Mouse (Mus musculus) gonadal fat pad, adult 2 months (tissue): Measurements from ENCODE around the gene Fam189b. TPM values are rescaled to one million over a fixed set of nuclear protein-coding genes. Genes with fewer than 3 reads are reported as not detected.

Experiments
- DNase-seq: peaks from one replicate; pipeline ENCODE4 v3.0.0-alpha.2; 2012; ENCODE audit warnings: low read depth
- polyA plus RNA-seq: library from polyadenylated mRNA; depleted of rRNA; stranded (reverse); fragments of >200 nt; gene quantifications from 2 replicates; pipeline ENCODE4 v1.2.3, GENCODE M21; 2012

Fam189b gene
- polyA plus RNA-seq, 1 experiment: 12.9 TPM

DNA sequence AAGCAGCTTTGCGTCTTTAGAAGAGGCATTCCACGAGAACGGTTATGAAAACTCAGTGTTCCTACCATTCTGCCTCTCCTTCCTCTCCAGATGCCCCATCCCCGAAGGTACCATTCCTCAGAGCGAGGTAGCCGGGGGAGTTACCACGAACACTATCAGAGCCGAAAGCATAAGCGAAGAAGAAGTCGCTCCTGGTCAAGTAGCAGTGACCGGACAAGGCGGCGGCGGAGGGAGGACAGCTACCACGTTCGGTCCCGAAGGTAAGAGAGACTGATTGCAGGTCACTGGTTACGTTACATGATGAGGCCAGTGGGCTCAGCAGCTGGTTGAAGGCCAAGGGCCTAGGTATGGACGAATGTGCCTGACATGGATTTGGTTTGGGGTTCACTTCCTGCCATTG is 16.0 kb upstream of the Fam189b start:
- DNase-seq: no peak

- no peak for DNase-seq
These were observed 8.1 kb upstream of the Fam189b start for GRCm38 (mm10) chr3:89174844-89175243.

DNA sequence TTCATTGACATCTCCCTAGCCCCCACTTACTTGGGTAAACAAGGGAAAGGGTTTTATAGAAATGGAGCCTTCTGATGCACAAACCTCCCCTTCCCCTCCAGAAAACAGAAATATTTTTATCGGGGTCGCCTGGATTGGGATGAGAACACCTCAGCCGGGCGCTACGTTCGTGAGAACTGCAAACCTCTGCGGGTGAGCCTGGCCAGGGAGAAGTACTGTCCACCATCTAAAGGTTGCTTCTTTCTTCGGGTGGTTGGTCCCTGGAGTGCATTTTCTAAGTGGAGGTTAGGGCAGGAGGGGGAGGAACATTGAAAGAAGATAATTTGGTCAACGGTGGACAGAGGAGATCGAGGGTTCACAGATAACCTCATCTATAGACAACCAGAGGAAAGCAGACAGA is 7.4 kb upstream of the Fam189b start:
- no peak for DNase-seq

DNA sequence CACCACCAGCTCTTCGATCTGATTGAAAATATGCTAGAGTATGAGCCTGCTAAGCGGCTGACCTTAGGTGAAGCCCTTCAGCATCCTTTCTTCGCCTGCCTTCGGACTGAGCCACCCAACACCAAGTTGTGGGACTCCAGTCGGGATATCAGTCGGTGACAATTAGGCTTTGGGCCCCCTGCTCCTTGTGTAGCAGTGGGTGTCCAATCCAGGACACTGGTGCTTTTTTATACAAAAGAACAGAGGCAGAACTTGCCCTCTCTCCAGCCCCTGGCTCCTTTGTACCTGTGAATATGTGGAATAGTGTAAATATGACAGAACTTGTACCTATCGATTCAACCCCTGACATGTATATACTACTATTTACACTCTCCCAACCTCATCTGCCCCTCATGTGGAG is 6.5 kb upstream of the Fam189b start:
- DNase-seq: no peak

DNA sequence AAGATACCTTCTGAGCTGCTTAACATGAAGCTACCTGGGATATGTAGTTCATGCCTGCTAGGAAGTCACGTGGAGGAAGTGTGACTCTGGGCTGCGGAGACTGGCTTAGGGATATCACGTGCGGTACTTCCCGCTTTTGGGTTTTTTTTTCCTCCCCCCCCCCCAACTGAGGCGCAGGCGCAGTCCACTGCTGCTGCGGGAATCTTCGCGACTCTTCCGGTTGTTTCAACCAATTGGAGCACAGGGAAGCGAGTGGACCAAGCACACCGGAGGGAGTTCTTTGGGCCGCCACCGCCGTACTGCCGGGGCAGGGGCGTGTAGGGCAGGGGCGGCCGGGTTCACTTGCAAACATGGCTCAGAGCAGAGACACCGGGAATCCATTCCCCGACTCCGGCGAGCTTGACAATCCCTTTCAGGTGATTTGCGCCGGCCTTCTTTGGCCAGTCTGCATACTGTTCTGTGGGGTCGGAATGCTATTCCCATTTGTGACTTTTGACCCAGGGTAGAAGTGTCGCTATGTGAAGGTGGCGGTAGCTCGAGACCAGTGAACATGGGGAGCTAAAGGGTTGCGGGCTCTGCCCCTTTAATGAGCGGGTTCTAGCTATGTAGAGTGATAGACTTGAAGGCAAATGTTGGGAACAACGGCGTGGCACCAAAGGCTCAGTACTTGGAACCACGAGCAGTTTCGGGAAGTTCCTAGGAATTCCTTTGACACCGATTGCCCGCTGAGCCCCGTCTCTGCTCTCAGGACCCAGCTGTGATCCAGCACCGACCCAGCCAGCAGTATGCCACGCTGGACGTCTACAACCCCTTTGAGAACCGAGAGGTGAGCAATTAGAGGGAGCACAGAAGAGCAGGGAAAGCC is 5.5 kb upstream of the Fam189b start, which contains the start of gene Scamp3:
Gene Scamp3 (plus strand): TSS at position 232 of the 865 bp plus-strand sequence.
- peak; percentile 90 for DNase-seq

DNA sequence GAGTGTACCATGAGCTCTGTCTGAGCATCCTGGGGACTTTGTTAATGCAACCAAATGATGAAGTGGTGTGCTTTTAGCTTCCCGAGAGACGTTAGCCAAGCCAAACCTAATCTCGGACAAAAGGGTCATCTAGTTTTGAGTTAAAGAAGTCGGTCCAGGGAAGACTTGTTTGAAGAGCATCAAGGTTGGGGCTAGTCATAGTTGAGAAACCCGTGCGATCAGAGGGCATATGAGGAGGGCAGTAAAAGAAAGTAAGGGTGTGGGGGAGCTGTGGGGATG is 4.9 kb upstream of the Fam189b start:
- no peak for DNase-seq

DNA sequence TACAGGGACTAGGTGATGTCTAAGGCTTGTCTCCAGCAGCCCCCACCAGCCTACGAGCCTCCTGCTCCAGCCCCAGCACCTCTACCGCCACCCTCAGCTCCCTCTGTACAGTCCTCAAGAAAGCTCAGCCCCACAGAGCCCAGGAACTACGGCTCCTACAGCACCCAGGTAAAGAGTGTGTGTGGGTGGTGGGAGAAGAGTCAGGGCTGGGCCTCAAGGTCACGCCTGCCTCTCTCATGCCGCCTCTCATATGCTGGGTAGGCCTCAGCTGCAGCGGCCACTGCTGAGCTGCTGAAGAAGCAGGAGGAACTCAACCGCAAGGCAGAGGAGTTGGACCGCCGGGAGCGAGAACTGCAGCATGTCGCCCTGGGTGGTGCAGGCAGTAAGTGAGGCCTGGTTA is 3.9 kb upstream of the Fam189b start:
- DNase-seq: no peak

DNA sequence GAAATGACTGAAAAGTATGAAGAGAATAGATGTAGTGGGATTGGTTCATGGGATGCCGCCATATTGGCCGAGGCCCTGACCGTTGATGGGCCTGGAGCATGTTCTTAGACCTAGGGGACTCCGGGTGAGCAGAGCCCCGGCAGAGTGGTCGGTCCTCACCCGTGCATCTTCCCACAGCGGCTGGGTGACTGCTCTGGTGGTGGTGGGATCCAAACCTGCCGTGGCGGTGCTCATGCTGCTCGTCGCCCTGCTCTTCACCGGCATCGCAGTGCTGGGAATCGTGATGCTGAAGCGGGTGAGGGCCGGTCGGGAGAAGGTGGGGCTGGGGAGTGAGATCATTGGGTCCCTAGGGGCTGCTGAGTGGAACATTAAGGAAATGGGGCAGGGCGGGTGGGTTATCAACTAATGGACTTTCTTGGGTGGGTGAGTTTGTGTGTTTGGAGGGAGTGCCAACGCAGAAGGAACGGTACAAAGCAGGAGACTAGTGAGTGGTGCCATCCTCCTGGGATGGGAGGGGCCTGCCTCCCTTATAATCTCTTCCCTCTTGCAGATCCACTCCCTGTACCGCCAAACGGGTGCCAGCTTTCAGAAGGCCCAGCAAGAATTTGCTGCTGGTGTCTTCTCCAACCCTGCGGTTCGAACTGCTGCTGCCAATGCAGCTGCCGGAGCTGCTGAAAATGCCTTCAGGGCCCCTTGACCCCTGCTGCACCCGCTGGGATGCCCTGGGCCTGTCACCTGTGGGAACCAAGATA is 1.0 kb upstream of the Fam189b start:
- DNase-seq: no peak

DNA sequence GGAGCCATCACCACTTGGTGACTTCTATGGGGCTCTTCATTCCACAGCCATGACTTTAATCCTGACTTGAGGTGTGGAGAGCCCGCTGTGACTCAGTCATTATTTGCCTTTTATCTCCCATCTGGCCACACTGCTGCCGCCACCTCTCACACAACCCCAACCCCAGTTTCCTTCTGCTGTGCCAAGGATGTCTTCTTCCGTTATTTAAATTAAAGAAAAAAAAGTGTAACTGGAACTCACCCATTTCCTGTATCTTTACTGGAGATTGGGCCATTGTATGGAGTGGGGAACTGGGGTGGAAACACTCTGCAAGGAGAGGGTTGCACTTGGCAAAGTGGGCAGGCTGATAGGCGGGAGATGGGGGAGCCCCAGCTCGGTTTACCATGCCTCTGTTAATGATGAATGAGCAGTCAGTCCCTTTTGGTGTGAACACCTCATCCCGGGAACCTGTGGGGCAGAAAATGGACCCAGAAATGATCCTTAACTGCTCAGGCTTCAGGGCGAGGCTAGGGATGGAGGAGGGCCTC is 349 bp upstream of the Fam189b start:
- no peak for DNase-seq

DNA sequence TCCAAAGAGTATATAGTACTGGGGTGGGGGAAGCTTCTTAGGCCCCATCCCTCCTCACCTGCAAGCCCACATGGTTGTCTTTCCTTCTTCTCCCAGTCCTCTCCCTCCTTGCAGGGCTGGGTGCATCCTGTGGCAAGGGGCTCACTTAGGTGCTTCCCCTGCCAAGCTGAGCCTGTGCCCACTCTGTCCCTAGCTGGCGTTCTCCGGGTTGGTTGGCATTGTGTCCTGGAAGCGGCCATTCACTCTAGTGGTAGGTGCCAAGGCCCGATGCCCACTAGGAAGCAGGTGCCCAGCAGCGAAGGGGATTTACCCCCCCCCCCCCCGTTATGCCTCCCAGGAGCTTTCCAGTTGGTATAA is 994 bp downstream of the Fam189b start:
- DNase-seq: no peak

GRCm38 (mm10) chr3:89187197-89187596 is 4.3 kb downstream of the Fam189b start:
- DNase-seq: no peak

DNA sequence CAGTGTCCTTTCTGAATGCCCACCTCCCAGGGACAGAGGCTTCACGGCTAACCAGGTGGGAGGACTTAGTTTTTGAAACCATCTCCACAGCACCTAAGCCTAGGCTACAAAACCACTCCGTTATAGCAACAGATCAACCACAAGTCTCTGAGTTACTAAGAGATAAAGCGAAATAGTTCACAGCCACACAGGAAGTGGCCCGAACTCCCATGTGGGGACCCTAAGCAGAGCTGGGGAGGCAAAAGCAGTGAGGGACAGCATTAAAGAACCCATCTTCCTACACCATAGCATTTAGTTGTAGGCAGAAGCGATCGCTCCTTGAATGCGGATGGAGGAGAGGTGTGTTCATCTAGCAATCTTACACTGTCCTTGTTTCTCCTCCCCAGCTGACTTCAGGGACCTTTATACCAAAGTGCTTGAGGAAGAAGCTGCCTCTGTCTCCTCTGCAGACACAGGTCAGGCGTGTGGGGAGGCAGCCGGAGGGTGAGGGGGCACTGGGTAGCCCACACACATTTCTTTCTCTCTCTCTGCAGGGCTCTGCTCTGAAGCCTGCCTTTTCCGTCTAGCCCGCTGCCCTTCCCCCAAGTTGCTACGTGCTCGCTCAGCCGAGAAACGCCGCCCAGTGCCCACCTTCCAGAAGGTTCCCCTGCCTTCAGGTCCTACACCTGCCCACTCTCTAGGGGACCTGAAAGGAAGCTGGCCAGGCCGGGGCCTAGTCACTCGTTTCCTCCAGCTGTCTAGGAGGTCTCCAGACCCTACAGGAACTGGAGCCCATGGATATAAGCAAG is 4.9 kb downstream of the Fam189b start:
- DNase-seq: no peak

DNA sequence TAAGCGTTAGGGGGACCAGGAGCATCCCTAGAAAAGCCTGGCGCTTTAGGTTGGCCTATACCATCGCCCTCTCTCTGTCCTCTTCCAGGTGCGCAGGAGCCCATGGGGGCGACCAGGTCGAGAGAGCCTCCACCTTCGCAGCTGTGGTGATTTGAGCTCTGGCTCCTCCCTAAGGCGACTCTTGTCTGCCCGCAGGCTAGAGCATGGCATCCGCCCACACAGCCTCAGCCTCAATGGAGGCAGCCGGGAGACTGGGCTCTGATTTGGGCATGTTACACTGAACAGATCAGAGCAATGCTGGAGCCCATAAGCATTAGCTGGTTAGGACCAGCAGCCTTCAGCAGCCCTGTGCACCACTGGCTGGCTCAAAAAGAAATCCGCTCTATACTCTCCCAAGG is 5.5 kb downstream of the Fam189b start:
- DNase-seq: no peak

DNA sequence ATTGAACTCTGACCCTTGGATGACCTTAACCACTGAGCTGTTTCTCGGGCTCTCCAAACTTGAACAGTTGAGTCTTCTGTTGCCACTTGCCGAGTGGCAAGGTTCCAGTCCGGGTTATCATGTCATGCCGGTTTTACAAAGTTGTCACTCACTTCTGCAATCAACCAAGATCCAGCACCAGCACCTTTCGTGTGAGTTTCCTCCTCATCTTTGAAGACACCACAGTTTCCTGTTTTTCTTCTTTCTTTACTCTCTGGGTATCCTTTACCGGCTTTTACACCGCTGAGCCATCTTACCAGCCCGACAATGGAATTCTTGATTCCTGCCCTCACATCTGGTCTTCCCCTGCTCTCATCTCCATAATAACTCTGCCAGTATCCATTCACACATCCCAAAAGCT is 7.5 kb downstream of the Fam189b start:
- DNase-seq: no peak

GRCm38 (mm10) chr3:89193351-89193750 is 10.4 kb downstream of the Fam189b start:
- DNase-seq: no peak

- DNase-seq: no peak
These were observed 10.9 kb downstream of the Fam189b start for GRCm38 (mm10) chr3:89193853-89194252.

GRCm38 (mm10) chr3:89195979-89196877 is 13.3 kb downstream of the Fam189b start:
- DNase-seq: peak; percentile 75

DNA sequence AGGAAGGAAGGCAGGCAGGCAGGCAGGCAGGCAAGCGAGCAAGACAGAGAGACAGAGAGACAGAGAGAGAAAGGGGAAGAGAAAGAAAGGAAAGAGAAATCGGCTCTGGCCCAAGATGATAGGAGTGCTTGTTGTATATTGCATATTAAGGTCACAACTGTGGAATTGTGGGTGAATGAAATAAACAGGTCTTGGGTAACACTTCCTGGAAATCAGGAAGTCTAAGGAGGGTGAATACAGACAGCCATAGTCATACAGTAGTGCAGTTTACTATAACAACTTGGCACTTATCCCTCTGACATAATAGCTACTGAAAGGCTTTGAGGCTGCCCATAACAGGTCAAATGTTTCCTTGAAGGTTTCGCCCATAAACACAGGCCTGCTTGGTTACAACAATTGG is 16.9 kb downstream of the Fam189b start:
- DNase-seq: no peak

GRCm38 (mm10) chr3:89202253-89203141 is 19.6 kb downstream of the Fam189b start, which contains the start of gene Gba:
Gene Gba (plus strand): TSS chr3:89202928.
- peak; percentile 75 for DNase-seq

- no peak for DNase-seq
These were observed 20.2 kb downstream of the Fam189b start for GRCm38 (mm10) chr3:89203142-89203514.
